Mouse (Mus musculus) kidney, adult 8-10 months (tissue): ENCODE measurements around the gene Cdc14a.

Experiments
- DNase-seq, 2 experiments: peaks; one replicate each; pipeline ENCODE4 v3.0.0; 2022

Gene Cdc14a

GRCm38 (mm10) chr3:116423353-116424159, at the start of gene Cdc14a:
Gene Cdc14a (minus strand): TSS chr3:116424032.
- peak; percentile 80 to 82 for DNase-seq

DNA sequence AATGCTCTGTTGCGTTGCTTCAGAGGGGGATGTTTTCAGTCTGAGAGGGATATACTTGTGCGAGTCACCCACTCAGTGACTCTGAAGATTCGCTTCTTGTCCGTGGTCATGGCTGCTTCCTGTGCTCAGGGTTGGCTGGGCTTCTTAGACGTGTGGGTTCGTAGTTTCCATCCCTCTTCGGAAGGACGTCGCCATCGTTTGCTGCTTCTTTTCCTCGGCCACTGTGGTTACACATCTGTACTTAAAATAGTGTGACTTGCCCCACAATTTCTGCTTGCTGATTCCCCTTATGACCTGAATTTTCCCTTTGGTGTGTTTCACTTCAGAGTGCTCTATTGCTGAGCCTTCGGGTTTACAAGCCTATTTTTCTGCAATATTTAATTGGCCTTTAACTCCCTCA, 41.9 kb upstream of the Cdc14a start:
- no peak for DNase-seq

- DNase-seq: no peak
Observed at GRCm38 (mm10) chr3:116464318-116464717, 40.5 kb upstream of the Cdc14a start.

DNA sequence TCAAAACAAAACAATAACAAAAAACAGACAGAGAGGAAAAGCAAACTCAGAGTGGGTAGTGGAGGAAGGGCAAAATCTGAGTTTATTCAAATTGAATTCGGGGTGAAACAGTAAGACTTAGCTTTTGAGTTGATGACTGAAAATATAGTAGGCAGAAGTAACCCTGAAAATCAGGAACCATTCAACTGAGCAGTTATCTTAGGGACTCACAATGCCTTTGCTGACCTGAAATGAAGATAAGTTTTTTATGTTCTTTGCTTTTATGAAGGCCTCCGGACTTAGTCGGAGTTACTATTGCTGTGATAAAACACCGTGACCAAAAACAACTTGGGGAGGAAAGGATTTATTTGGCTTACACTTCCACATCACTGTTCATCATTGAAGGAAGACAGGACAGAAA, 37.2 kb upstream of the Cdc14a start:
- DNase-seq: no peak

DNA sequence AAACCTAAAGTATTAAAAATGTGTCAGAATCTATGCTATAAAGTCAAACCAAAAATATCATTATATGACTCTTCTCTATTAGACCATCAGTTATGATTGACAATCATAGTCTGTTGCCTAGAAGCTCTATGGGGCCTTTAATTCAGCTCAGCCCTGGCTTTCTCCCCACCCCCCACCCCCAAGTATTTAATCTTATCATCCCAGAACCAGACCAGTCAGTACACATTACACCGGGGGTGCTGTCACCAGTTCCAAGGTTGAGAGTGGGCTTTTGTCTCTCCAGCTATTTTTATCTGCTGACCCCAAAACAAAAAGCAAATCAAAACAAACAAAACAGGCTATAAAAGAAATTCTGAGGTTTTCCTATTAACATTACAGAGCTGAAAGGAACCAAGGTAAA, 30.7 kb upstream of the Cdc14a start:
- DNase-seq: no peak

DNA sequence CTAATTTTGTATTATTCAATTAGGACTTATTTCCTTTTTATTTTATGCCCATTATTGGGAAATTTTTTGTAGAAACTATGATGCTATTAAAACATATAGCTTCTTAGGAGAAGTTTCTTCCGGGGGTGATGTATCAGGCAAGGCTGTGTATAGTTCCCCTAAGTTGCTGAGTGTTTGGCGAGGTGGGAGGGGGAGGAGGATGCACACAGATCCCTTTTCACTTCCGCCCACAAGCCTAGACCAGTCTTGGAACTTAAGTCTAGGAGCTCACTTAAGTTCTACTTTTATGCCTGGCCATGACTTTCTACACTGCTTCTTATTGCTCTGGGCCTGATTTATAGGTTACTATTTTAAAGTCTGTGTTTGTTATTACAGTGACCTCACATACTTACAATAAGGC, 26.9 kb upstream of the Cdc14a start:
- no peak for DNase-seq

- no peak for DNase-seq
Observed at GRCm38 (mm10) chr3:116444327-116444726, 20.5 kb upstream of the Cdc14a start.

GRCm38 (mm10) chr3:116442788-116443187, 19.0 kb upstream of the Cdc14a start:
- DNase-seq: no peak

DNA sequence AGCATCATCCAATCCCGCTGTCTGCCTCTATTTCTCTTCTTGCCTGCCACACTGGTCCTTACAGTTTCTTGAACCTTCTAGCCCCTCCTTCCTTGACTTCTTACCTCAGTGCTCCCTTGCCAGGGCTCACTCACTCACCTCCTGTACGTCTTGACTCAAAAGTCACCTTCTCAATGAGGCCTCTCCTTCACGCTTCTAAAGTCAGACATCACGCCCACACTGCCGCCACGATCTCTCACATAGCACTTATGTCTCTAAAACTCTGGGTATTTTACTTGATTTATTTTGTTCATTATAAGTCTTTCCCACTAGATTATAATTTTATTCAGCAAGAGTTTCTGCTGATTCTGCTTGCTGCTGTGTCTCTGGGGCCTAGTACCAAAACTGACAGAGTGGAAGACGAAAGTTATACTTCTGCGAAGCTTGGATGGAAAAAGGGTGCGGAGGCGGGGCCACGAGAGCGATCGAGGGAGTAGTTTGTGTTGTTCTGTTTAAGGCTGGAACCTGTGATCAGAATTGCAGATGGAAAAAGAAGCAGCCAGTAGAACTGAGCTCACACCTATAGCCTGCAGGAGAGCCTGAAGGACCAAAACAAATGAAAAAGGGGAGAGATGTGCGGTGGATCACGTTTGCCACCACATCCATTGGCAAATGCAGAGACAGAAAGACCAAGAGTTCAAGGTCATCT, 17.8 kb upstream of the Cdc14a start:
- DNase-seq: no peak

DNA sequence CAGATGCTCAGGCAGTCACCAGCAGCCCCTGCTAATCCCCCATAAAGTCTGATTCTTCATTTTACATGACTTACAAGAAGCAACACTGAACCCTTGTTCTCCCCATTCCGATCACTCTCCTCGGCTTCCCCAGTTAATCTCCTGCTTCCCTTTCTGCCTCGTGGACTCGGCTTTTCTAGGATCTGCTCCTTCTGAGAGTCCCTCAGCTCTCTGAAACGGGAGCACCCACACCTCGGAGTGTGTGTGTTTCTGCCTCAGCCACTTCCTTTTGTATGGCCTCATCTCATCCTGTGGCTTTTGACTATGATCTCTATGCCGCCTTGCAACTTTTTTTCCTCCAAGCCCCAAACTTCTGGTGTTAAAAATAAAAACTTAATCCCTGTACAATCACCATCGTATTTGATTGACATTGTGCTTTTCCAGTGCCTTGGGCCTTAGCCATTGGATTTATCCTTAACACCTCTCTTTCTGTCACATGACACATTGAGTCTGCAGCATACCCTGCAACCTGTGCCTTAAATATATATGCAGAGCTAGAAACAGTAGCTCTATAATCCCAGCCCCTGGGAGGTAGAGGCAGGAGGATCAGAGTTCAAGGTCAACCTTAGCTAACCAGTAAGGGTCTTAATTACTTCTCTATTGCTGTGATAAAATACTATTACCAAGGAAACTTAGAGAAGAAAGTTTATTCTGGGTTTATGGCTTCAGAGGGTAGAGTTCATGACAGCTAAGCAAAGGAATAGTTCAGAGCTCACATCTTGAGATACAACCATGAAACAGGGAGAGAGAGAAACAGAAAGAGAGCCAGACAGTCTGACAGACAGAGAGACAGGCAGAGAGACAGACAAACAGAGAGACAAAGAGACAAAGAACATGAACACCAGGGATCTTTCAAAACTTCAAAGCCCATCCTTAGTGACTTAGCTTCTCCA, 16.5 kb upstream of the Cdc14a start:
- no peak for DNase-seq

DNA sequence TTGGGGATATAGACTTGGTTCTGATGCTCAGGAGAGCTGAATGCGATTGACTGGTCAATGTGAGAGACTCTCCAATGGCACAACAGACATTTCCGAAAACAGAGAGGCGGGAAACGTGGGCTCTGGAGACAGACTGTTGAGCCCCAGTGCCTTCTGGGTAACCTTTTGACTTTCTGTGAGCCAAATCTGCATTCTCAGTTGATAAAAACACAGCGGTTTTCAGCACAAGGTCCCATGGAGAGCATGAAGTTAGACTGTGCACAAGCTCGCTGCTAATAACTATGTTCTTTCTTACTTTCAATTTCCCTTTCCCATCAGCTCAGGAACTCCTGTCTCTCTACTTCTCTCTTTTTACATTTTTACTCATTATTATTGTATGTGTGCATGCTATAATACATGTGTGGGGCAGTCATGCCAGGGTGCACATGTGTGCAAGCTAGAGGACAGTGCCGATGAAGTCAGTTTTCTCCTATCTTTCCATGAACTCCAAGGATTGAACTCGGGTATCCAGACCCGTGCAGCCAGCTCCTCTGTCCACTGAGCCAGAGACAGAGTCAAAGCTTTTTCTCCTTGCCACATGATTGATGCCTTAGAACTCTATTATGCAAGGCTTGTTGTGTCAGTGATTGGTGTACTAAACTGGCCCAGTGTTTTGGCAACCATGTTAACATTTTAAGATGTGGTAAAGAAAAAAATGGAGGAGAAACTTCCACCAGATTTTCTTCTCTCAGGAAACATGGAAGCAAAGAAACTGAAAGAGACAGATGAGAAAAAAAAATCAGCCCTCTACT, 13.2 kb upstream of the Cdc14a start:
- DNase-seq: no peak

DNA sequence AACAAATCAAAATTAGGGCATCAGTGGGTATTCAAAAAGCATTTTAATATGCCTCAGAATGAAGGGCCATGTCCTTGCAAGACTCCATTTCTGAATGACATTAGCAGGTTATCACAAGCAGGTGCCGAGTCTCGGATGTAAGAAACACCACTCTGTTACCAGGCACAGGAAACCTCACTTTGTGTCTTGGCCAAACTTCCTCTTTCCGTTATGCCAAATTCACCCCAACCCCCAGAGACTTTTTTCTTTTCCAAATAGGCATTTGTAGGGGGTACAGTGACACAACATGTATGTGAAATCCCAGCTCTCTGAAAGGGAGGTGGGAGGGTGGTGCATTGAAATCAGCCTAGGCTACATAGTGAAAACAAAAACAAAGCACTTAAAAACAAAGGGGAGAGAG, 12.3 kb upstream of the Cdc14a start:
- no peak for DNase-seq

- DNase-seq: no peak
Observed at GRCm38 (mm10) chr3:116434757-116435156, 10.9 kb upstream of the Cdc14a start.

DNA sequence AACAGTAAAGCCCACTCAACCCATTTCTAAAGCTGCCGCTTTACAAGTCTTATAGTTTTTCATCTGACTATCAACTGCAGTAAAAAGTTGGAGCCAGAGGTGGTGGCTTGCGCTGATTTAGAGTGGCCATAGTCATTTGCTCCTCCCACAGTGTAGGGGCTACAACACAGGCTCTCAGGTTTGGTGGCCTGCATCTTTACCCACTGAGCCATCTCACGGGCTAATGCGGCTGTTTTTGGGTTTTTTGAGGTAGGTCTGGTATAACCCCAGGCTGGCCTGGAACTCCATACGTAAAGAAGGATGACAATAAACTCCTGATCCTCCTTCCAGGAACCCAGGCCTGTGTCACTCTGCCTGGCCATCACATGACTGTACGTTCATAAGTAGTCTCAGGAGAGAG, 2.1 kb upstream of the Cdc14a start:
- DNase-seq: no peak

DNA sequence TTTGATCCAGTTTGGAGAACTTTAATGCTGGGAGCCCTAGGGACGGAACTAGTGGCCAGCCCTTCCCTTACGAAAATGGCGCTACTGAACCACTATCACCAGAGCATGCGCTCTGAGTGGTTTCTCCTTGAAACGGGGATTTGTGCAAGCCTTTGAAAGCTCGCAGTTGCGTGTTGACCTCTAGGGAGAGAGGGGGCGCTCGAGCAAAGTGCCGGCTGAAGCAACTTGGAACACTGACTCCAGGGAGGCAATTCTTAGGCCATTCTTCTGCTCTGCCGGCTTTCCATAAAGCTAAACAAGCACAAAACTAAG, 1.1 kb upstream of the Cdc14a start:
- peak; percentile 87 to 88 for DNase-seq

DNA sequence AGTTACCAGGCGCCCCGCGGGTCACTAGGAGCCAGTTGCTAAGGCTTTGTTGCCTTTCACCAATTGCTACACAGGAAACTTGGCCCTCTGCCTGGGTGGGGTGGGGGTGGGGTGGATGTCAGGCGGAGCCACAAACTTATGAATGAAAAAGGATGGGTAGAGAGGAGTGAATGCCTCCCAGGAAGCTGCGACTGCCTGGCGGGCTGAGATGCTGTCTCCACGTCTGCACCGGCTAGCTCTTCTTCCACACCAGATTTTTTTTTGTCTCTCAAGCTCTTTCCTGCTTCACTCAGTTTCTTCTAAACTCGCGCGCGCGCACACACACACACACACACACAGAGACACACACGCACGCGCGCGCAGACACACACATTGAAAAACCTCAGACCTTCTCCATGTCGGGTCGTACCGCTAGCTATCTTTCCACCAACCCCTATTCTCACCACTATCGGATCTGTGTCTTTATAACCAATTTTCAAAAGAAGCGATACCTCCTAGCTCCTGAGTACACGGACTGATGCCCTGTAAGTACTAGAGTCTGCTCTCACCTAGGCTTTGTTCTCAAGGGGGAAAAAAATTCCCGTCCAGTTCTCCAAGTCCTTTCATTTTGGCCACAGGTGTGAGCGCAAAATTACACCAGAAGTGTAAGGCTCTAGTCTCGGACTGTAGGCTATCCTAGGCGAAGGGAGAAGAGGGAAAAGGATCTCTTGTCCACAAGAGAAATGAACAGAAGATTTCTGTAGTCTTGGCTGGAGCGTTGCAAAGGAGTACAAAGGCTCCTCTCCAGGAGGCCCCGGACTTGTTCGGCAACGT, 534 bp upstream of the Cdc14a start:
- DNase-seq: no peak

GRCm38 (mm10) chr3:116422795-116423352, 958 bp downstream of the Cdc14a start:
- DNase-seq: peak in 1 of 2 experiments; percentile 45

DNA sequence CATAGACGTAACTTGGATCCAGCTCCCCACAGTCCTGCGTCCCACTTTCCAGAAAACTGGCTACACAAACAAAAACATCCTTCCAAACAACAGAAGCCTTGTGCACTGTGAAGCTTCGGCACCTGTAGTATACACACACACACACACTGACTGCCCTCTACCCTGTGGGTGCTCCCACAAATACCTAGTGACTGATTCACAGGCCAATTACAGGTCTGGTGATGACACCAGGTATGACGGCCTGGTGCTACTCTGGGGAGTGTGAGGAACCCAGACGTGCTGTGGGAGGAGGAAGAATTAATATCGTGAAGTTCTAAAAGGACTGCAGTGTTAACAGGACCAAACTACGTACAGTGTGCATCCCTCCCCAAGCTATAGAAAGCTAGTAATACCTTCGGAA, 1.8 kb downstream of the Cdc14a start:
- DNase-seq: no peak

- no peak for DNase-seq
Observed at GRCm38 (mm10) chr3:116421121-116421520, 2.7 kb downstream of the Cdc14a start.

DNA sequence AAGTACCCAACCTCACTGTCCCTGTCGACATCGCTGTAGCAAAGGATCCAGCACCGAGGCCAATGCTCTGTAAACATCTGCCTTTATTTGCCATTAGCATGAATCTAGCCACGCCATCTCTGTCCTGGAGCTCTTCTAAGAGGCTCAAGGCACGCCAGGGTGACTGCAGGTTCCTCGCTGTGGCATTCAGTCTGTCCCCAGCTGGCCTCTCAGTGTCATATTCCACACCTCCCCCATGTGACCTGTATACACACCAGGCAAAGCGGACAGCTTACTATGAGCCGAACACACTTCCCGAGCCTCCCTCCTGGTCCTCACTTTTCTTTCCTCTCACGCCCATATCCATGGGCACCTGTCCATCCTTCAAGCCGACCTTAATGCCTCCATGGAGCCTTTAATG, 4.0 kb downstream of the Cdc14a start:
- DNase-seq: no peak

DNA sequence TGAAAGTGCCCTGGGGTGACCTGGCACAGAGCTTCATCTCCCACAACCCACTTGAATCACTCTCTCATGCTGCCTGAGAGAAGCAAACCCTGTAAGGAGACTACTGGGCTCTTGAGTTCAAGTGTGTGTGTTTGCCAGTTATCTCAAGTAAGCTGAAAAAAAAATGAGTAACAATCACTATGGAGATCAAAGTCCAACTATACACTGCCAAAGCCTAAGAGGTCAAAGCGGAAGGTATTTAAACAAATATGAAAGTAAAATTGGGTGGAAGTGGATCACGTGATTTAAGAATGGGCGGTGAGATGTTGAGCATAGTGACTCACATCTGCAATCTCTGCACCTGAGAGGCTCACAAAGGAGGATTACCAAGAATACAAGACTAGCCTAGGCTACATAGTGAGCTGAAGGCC, 9.4 kb downstream of the Cdc14a start:
- no peak for DNase-seq
